Mouse (Mus musculus) lung, adult 2 months (tissue): ENCODE results near the gene Atg7.

Experiments
- CTCF ChIP-seq: fragments of 200-500 bp; IDR thresholded peaks from 2 replicates; pipeline ENCODE4 v1.5.1; 2011; ENCODE audit warnings: mild to moderate bottlenecking, low read length, control low read depth; ENCODE audit not compliant: insufficient read depth
- POLR2A ChIP-seq: fragments of 200-500 bp; IDR thresholded peaks from 2 replicates; pipeline ENCODE4 v1.6.1; 2011; ENCODE audit warnings: low read depth, mild to moderate bottlenecking, control low read depth, low read length, borderline replicate concordance; ENCODE audit errors: extremely low read depth

DNA sequence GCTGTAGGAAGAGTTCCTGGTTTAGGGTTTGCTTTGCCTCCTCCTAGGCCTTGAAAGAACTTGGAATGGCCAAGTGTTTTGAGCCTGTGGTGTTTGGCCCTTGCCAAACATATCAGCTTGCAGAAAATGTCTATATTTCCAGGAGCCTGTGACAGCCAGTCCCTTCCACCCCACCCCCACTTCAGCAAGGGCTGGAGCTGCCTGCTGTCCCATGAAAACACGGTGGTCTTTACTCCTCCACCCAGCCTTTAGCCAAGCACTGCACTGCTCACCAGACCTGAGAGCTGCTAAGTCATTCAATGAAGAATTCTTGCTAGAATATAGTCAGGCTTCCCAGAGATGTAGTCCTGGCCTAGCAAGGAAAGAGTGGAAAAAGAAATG, 166.5 kb downstream of the Atg7 start:
- TF ChIP-seq CTCF: no peak
- TF ChIP-seq POLR2A: no peak
